Mouse (Mus musculus): ENCODE measurements around the gene Zfp472.

Gene Zfp472

GRCm38 (mm10) chr17:32965623-32966290 is at the start of gene Zfp472:
Gene Zfp472, plus strand, starts transcription at chr17:32965814.
- peak; percentile 71 for DNase-seq (ENCODE audit: low read depth, low spot score)

- DNase-seq (ENCODE audit: low read depth, low spot score): no peak
These were observed 49.5 kb upstream of the Zfp472 start for GRCm38 (mm10) chr17:32916075-32916474.

DNA sequence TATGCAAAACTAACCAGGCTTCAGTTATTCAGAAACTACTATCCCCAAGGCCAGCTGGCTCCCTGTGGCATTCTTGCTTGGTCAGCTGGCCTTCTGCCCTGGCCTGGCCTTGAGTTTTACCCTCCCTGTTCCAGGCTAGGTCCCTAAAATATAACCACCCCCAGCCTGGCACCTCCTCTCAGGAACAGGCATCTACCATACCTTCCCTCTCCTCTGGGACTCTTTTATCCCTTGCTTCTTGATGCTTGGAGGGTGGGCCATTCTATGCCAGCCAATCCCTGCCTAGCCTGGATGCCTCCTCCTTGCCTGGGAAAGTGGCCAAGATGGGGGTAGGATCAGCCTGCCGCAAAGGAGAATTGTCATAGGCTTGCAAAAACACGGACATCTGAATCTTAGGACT is 48.5 kb upstream of the Zfp472 start, which contains the start of gene Cyp4f14:
Cyp4f14 (minus strand) TSS at position 212 of the 400 bp plus-strand sequence.
- no peak for DNase-seq (ENCODE audit: low read depth, low spot score)

DNA sequence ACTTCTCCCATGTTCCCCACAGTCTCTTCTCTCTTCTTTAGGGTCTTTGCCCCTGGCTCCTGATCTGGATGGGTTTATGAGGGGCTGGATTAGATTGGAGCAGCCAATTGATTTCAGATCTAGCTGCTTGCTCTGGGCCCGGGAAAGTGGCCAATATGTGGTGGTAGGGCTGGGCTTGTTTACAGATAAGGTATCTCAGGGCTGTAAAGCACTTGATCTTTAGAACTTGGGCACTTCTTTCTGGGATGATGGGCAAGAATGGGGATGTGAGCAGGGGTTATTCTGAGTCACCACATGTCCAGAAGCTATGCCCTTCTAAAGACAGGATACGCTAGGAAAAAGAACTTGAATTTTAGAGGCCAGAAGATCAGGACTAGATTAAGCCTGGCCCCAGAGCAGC is 46.5 kb upstream of the Zfp472 start:
- no peak for DNase-seq (ENCODE audit: low read depth, low spot score)

GRCm38 (mm10) chr17:32923681-32924080 is 41.9 kb upstream of the Zfp472 start:
- DNase-seq (ENCODE audit: low read depth, low spot score): no peak

GRCm38 (mm10) chr17:32924658-32925312 is 40.8 kb upstream of the Zfp472 start:
- DNase-seq (ENCODE audit: low read depth, low spot score): peak; percentile 42

GRCm38 (mm10) chr17:32927803-32928202 is 37.8 kb upstream of the Zfp472 start:
- DNase-seq (ENCODE audit: low read depth, low spot score): no peak

GRCm38 (mm10) chr17:32939831-32940230 is 25.8 kb upstream of the Zfp472 start:
- no peak for DNase-seq (ENCODE audit: low read depth, low spot score)

DNA sequence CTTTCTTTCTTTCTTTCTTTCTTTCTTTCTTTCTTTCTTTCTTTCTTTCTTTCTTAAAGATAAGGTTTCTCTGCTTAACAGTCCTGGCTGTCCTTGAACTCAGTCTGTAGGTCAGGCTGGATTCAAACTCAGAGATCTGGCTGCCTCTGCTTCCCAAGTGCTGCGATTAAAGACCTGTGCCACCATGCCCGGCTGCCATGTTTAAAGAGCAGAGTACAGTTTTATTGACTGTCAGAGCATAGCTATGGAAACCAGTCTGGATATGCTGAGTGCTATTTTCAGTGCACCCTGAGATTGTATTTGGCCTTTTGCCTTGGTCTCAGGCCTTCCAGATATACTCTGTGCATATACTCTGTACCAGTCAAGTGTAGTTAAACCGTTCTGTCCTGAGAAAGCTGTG is 22.0 kb upstream of the Zfp472 start:
- DNase-seq (ENCODE audit: low read depth, low spot score): no peak

GRCm38 (mm10) chr17:32944402-32945035 is 21.1 kb upstream of the Zfp472 start:
- no peak for DNase-seq (ENCODE audit: low read depth, low spot score)

GRCm38 (mm10) chr17:32946716-32947115 is 18.9 kb upstream of the Zfp472 start:
- no peak for DNase-seq (ENCODE audit: low read depth, low spot score)

DNA sequence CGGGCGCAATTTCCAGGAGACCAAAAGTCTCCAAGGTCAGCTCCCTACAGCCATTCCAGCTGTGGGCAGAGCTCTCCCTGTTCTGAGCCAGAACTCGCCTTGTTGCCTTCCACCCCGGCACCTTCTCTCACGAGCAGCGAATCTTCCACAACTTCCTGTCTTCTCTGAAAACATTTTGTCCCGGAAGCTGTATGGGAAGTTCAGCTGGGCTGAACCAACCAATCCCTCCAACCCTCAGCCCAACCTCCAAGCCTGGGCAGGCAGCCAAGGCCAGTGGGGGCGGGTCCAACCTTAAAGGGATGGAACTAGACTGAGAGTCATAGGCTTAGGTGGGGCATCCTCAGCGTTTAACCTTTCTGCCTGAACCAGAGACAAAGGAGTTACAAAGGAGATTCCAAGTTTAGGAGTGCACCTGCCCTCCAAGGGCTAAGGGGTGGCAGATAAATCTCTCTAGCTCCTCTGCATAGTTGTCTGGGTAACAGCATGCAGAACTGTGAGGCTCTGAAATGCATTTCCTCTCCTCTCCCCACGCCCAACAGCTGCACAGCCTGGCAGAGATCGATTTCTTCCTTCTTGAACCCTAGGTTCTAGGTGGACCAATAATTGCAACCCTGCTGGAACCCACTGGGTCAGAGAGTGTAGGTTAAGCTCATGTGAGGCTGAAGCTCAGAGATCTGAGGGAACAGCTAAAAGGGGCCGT is 18.2 kb upstream of the Zfp472 start, which contains the start of gene Cyp4f13:
Cyp4f13 (minus strand) TSS at position 188 of the 700 bp plus-strand sequence.
- peak; percentile 81 for DNase-seq (ENCODE audit: low read depth, low spot score)

DNA sequence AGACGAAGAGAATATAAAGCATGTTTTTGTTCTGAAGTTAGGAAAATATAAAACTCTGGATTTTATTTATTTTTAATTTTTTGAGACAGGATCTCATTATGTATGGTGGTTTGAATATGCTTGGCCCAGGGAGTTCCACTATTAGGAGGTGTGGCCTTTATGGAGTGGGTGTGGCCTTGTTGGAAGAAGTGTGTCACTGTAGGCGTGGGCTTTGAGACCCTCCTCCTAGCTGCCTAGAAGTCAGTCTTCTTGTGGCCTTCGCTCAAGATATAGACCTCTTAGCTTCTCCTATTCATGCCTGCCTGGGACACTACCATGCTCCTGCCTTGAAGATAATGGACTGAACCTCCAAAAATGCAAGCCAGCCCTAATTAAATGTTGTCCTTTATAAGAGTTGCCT is 15.5 kb upstream of the Zfp472 start:
- DNase-seq (ENCODE audit: low read depth, low spot score): no peak

DNA sequence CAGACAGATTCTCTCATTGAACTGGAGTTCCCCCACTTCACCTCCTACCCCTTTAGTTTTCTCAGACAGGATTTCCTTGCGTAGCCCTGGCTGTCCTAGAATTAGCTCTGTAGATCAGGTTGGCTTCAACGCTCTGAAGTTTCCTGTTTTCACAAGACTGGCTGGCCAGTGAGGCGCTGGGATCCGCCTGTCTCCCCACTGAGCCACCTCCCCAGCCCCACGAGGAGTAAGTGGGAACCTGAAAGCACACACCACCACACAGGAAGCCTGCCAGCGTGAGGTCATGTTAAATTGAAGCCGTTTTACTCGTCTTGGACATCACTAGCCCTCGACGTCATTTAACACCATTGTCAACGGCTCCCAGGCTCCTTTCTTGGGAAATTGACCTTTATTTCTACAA is 14.6 kb upstream of the Zfp472 start:
- no peak for DNase-seq (ENCODE audit: low read depth, low spot score)

GRCm38 (mm10) chr17:32951441-32951840 is 14.2 kb upstream of the Zfp472 start:
- DNase-seq (ENCODE audit: low read depth, low spot score): peak; percentile 90

GRCm38 (mm10) chr17:32965253-32965622 is 376 bp upstream of the Zfp472 start:
- no peak for DNase-seq (ENCODE audit: low read depth, low spot score)

DNA sequence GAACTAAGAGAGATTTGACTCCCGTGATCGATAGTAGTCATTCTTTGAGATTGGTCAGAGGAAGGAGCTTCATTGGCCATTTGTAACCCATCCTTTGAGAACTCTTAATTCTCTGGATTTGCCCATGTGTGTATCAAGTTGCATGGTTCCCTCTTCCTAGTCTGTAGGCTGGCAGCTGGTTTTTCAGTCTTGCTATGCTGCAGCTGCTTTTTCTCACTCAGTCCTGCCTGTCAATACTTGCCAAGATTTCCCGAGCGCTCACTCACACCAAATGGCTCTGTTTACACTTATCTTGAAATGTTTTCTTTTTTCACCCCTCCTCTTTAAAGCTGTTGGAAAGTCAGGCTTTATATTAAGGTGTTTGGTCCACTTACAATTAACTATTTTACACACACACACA is 15.7 kb downstream of the Zfp472 start:
- DNase-seq (ENCODE audit: low read depth, low spot score): no peak

GRCm38 (mm10) chr17:32986301-32986700 is 20.7 kb downstream of the Zfp472 start:
- no peak for DNase-seq (ENCODE audit: low read depth, low spot score)

DNA sequence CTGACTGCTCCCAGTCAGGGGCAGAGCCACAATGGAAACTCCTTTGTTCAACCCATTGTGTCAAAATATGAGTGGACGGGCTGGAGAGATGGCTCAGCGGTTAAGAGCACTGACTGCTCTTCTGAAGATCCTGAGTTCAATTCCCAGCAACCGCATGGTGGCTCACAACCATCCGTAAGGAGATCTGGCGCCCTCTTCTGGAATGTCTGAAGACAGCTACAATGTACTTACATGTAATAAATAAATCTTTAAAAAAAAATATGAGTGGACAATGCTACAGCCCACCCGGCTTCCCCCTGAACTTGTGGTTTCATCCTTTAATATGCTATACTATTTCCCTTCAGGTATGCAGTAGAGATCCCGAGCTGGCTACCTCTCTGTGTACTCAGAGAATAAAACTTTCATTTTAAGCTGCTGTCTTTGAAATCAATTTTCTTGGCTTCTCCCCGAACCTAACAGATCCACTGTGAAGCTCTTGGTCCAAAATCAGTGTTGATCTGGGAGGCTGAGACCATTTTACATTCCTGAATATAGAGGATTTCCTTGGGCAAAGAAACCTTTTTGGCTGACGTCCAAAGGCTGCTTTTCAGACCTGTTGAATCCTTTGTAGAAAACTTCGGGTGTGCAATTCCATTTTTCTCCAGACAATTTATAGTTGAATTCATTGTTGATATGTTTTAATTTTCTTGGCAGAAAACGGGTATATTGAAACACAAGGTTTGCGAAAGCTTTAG is 26.5 kb downstream of the Zfp472 start:
- peak; percentile 26 for DNase-seq (ENCODE audit: low read depth, low spot score)

DNA sequence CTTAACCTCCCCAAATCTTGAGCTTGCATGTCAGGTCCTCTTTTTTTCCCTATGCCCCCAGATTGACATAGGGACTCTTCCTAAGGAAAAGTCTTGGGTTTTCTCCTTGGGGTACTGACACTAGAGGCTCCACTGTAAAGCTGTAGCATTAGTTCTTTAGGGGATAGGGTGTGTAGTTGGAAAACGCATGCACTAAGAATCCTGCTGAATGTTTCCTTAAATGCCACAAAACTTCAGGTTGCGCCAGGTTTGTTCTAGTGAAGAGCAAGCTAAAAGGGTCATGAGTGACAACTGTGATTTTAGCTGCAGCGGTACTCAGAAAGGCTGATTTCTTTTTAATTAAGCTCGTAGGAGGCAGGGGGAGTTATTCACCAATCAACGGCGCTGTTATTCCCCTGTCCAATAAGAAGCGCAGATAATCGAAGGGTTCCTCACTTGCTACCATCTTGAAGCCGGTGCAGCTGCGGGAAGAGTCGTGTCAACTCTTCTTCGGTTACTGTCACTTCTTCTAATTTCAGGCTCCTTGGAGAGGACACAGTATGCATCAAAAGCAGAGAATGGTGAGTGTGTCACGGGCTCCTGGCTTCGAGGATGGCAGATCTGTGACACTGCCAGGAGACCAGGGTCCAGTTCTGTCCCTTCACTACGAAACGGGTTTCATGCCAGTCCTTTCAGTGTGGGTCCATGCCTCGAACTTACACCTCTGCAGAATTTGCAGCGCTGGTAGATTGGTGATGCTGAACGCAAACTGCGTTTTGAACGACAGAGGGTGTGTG is 27.3 kb downstream of the Zfp472 start, which contains the start of gene Zfp952:
Zfp952 (plus strand) TSS at position 431 of the 776 bp plus-strand sequence.
- DNase-seq (ENCODE audit: low read depth, low spot score): peak; percentile 61

DNA sequence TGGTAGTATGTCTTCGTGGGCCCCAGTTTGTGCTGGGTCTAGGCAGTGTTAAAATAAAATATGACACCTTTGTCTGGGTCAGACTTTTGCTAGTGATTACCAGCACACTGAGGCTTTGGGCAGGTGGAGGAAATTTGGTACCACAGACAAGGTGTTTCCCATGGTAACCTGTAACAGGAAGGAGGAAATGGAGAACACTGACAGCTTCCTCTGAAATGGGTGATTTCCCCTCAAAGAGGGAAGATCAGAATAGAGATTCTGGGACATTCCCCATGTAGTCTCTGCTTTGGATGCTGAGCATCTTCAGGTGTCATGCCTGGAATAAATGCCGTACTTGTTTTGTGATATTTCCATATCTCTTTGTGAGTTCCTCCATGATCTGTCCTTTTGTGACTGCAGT is 32.9 kb downstream of the Zfp472 start:
- no peak for DNase-seq (ENCODE audit: low read depth, low spot score)
